Mouse (Mus musculus): ENCODE data around the gene Pdia3. TPM values are rescaled to one million over a fixed set of nuclear protein-coding genes. Genes with fewer than 3 reads are reported as not detected.
A peak's percentile ranks its signal among the peaks of the same experiment; 100 is the strongest.
"Not testable (repeated sequence)": the region's sequence is repeated elsewhere in the genome, so short reads cannot be mapped to it uniquely, and the experiment has no call there.

The Pdia3 gene
- total RNA-seq, 2 experiments from 2014 or later, result 404 to 499 TPM

GRCm38 (mm10) chr2:121475306-121475705 is 61.7 kb downstream of the Pdia3 start:
- not testable (repeated sequence) for ATAC-seq (replicated peaks; ENCODE audit: poor library complexity)

- no peak for ATAC-seq (replicated peaks; ENCODE audit: poor library complexity)
Observed at GRCm38 (mm10) chr2:121477491-121478266, 64.1 kb downstream of the Pdia3 start.

GRCm38 (mm10) chr2:121480498-121480897 is 66.9 kb downstream of the Pdia3 start:
- peak; percentile 95 for ATAC-seq (replicated peaks; ENCODE audit: poor library complexity)

- ATAC-seq (replicated peaks; ENCODE audit: poor library complexity), result peak; percentile 30
Observed at GRCm38 (mm10) chr2:121480916-121481315, 67.3 kb downstream of the Pdia3 start.

GRCm38 (mm10) chr2:121483576-121483975 is 70.0 kb downstream of the Pdia3 start:
- ATAC-seq (replicated peaks; ENCODE audit: poor library complexity), result no peak

- ATAC-seq (replicated peaks; ENCODE audit: poor library complexity), result peak; percentile 56
Observed at GRCm38 (mm10) chr2:121484403-121484802, 70.8 kb downstream of the Pdia3 start.

Other genes with a start within 250 kb of the Pdia3 start
- 36.4 and 38.9 TPM in 2 replicates for gene Tubgcp4, start 243.1 kb upstream of the Pdia3 start, total RNA-seq (2015)
- 28.8 and 39.3 TPM in 2 replicates for gene Tubgcp4, start 243.1 kb upstream of the Pdia3 start, total RNA-seq (2017)
- 18.8 and 21.2 TPM in 2 replicates for gene Zscan29, start 242.7 kb upstream of the Pdia3 start, total RNA-seq (2015)
- 18.7 and 25.4 TPM in 2 replicates for gene Zscan29, start 242.7 kb upstream of the Pdia3 start, total RNA-seq (2017)
- 17.9 and 21.5 TPM in 2 replicates for gene Trp53bp1, start 142.4 kb upstream of the Pdia3 start, total RNA-seq (2015)
- 35.9 and 36.2 TPM in 2 replicates for gene Trp53bp1, start 142.4 kb upstream of the Pdia3 start, total RNA-seq (2017)
- 0.10 TPM in 1 of 2 replicates, not detected in the other for gene Map1a, start 124.2 kb upstream of the Pdia3 start, total RNA-seq (2015)
- not detected in 2 replicates for gene Map1a, start 124.2 kb upstream of the Pdia3 start, total RNA-seq (2017)
- 4.5 and 4.6 TPM in 2 replicates for gene Ppip5k1, start 58.4 kb upstream of the Pdia3 start, total RNA-seq (2015)
- gene Ppip5k1, start 58.4 kb upstream of the Pdia3 start, total RNA-seq (2017), result 8.3 and 11.3 TPM in 2 replicates
- not detected in 2 replicates for gene Ckmt1, start 56.1 kb upstream of the Pdia3 start, total RNA-seq (2015)
- not detected in 2 replicates for gene Ckmt1, start 56.1 kb upstream of the Pdia3 start, total RNA-seq (2017)
- gene Strc, start 26.6 kb upstream of the Pdia3 start, total RNA-seq (2015), result not detected in 2 replicates
- not detected in 2 replicates for gene Strc, start 26.6 kb upstream of the Pdia3 start, total RNA-seq (2017)
- 1.2 and 2.1 TPM in 2 replicates for gene Catsper2, start within 50 bp of the Pdia3 start, total RNA-seq (2015)
- gene Catsper2, start within 50 bp of the Pdia3 start, total RNA-seq (2017), result 0.62 and 1.8 TPM in 2 replicates
- gene Ell3, start 30.5 kb downstream of the Pdia3 start, total RNA-seq (2015), result 0.39 and 0.42 TPM in 2 replicates
- gene Ell3, start 30.5 kb downstream of the Pdia3 start, total RNA-seq (2017), result not detected in 2 replicates
- 273 and 317 TPM in 2 replicates for gene Serf2, start 35.4 kb downstream of the Pdia3 start, total RNA-seq (2015)
- gene Serf2, start 35.4 kb downstream of the Pdia3 start, total RNA-seq (2017), result 230 and 255 TPM in 2 replicates
- 102 and 117 TPM in 2 replicates for gene Hypk, start 39.5 kb downstream of the Pdia3 start, total RNA-seq (2015)
- 106 and 130 TPM in 2 replicates for gene Hypk, start 39.5 kb downstream of the Pdia3 start, total RNA-seq (2017)
- not detected in 2 replicates for gene Serinc4, start 43.0 kb downstream of the Pdia3 start, total RNA-seq (2015)
- gene Serinc4, start 43.0 kb downstream of the Pdia3 start, total RNA-seq (2017), result 0.74 and 1.5 TPM in 2 replicates
- 34.8 and 37.2 TPM in 2 replicates for gene Mfap1b, start 60.3 kb downstream of the Pdia3 start, total RNA-seq (2015)
- 39.6 and 51.1 TPM in 2 replicates for gene Mfap1b, start 60.3 kb downstream of the Pdia3 start, total RNA-seq (2017)
- gene Mfap1a, start 92.9 kb downstream of the Pdia3 start, total RNA-seq (2015), result 20.5 and 25.2 TPM in 2 replicates
- 33.5 and 39.0 TPM in 2 replicates for gene Mfap1a, start 92.9 kb downstream of the Pdia3 start, total RNA-seq (2017)
- 38.0 and 40.1 TPM in 2 replicates for gene Wdr76, start 92.9 kb downstream of the Pdia3 start, total RNA-seq (2015)
- 38.9 and 39.1 TPM in 2 replicates for gene Wdr76, start 92.9 kb downstream of the Pdia3 start, total RNA-seq (2017)